Mouse (Mus musculus) cerebral cortex, adult 2 months (tissue): ENCODE data around the gene Enox1.

Experiments
- WGBS: fragments of 180-500 bp; shearing (Covaris S2); methylation state at CpG from one replicate; pipeline ENCODE4 v1.1.7; 2018; 5-methylcytosine and 5-hydroxymethylcytosine counted together

The Enox1 gene

GRCm38 (mm10) chr14:77370521-77370920 is 214.0 kb downstream of the Enox1 start:
- WGBS = 87% methylated on average over 3 of the region's 3 CpGs

- WGBS = 79% methylated on average over 5 of the region's 5 CpGs
Observed at GRCm38 (mm10) chr14:77371977-77372376, 215.4 kb downstream of the Enox1 start.

GRCm38 (mm10) chr14:77373119-77373518 is 216.6 kb downstream of the Enox1 start:
- 79% methylated on average over 3 of the region's 3 CpGs for WGBS

GRCm38 (mm10) chr14:77375054-77375453 is 218.5 kb downstream of the Enox1 start:
- 54% methylated on average over 2 of the region's 2 CpGs for WGBS

- WGBS = 43% methylated on average over 9 of the region's 9 CpGs
Observed at GRCm38 (mm10) chr14:77375618-77376017, 219.1 kb downstream of the Enox1 start.

GRCm38 (mm10) chr14:77376731-77377130 is 220.2 kb downstream of the Enox1 start:
- 78% methylated on average over 7 of the region's 7 CpGs for WGBS

- 69% methylated on average over 3 of the region's 3 CpGs for WGBS
Observed at GRCm38 (mm10) chr14:77377439-77377838, 220.9 kb downstream of the Enox1 start.

GRCm38 (mm10) chr14:77377873-77378272 is 221.3 kb downstream of the Enox1 start:
- 45% methylated on average over 5 of the region's 5 CpGs for WGBS

- WGBS = 72% methylated on average over 2 of the region's 2 CpGs
Observed at GRCm38 (mm10) chr14:77381532-77381931, 225.0 kb downstream of the Enox1 start.

GRCm38 (mm10) chr14:77385621-77386020 is 229.1 kb downstream of the Enox1 start:
- WGBS = 65% methylated on average over 9 of the region's 9 CpGs

GRCm38 (mm10) chr14:77387877-77388276 is 231.3 kb downstream of the Enox1 start:
- 94% methylated on average over 2 of the region's 2 CpGs for WGBS

GRCm38 (mm10) chr14:77389276-77389675 is 232.7 kb downstream of the Enox1 start:
- WGBS = 89% methylated on average over 5 of the region's 5 CpGs

- WGBS = 67% methylated on average over 1 of the region's 1 CpGs
Observed at GRCm38 (mm10) chr14:77392476-77392875, 235.9 kb downstream of the Enox1 start.

GRCm38 (mm10) chr14:77406241-77407114 is 249.9 kb downstream of the Enox1 start:
- 51% methylated on average over 5 of the region's 5 CpGs for WGBS

GRCm38 (mm10) chr14:77409271-77409940 is 252.8 kb downstream of the Enox1 start:
- 67% methylated on average over 8 of the region's 8 CpGs for whole genome bisulfite sequencing

GRCm38 (mm10) chr14:77410354-77410753 is 253.8 kb downstream of the Enox1 start:
- 70% methylated on average over 9 of the region's 9 CpGs for WGBS

- WGBS = 84% methylated on average over 5 of the region's 5 CpGs
Observed at GRCm38 (mm10) chr14:77413106-77413505, 256.5 kb downstream of the Enox1 start.

- WGBS = 78% methylated on average over 2 of the region's 2 CpGs
Observed at GRCm38 (mm10) chr14:77416358-77416757, 259.8 kb downstream of the Enox1 start.

GRCm38 (mm10) chr14:77421031-77421430 is 264.5 kb downstream of the Enox1 start:
- WGBS = 48% methylated on average over 6 of the region's 6 CpGs

GRCm38 (mm10) chr14:77423194-77423593 is 266.6 kb downstream of the Enox1 start:
- WGBS = 64% methylated on average over 9 of the region's 9 CpGs

- 69% methylated on average over 5 of the region's 5 CpGs for WGBS
Observed at GRCm38 (mm10) chr14:77439426-77439825, 282.9 kb downstream of the Enox1 start.

GRCm38 (mm10) chr14:77440805-77441204 is 284.2 kb downstream of the Enox1 start:
- 53% methylated on average over 7 of the region's 7 CpGs for WGBS

GRCm38 (mm10) chr14:77441541-77441940 is 285.0 kb downstream of the Enox1 start:
- 50% methylated on average over 6 of the region's 6 CpGs for WGBS
